Mouse (Mus musculus): ENCODE results near the gene Cartpt. TPM values are rescaled to one million over a fixed set of nuclear protein-coding genes. Genes with fewer than 3 reads are reported as not detected.

Cartpt gene
- total and polyA plus RNA-seq, 3 experiments, result not detected

GRCm38 (mm10) chr13:99937741-99938140, 36.9 kb upstream of the Cartpt start:
- Histone ChIP-seq H3K9ac (ENCODE audit: insufficient read depth, low read depth) (no peak overlapping the region), H3K36me3 (replicated peaks in 1 of 2; ENCODE audit: control insufficient read depth in 1 of 2, insufficient read depth in 1 of 2, low read length in 1 of 2) (no peaks in the 10 kb centered on the region), H3K27me3 (replicated peaks) (no peaks in the 10 kb centered on the region), H3K4me3 (replicated peaks in 1 of 3; ENCODE audit: low read depth in 2 of 3, low read length in 2 of 3, poor library complexity in 1 of 3) (no peak overlapping the region), H3K4me1 (ENCODE audit: control insufficient read depth in 1 of 2, insufficient read depth in 2 of 2) (peaks cover 5 to 38% of the 10 kb centered on the region in 2 experiments; a peak in 3 of 4 replicates), H3K9me3 (replicated peaks; ENCODE audit: low read length) (no peaks in the 10 kb centered on the region), H3K4me2 (ENCODE audit: insufficient read depth, low read depth, poor library complexity, severe bottlenecking) (no peak overlapping the region), H3K79me2 (replicated peaks; ENCODE audit: control insufficient read depth, extremely low read depth, insufficient read depth, poor library complexity, severe bottlenecking) (no peaks in the 10 kb centered on the region), H3K27ac (ENCODE audit: insufficient read depth, low read depth) (no peak overlapping the region)
- TF ChIP-seq HCFC1 (IDR thresholded peaks at IDR 0.05; ENCODE audit: low read depth, low read length), result no peak
- TF ChIP-seq CTCF (conservative IDR thresholded peaks at IDR 0.05 in 1 of 2, IDR thresholded peaks at IDR 0.05 in 1 of 2; ENCODE audit: low read depth in 2 of 2, low read length in 2 of 2), result no peak
- TF ChIP-seq ZMIZ1 (IDR thresholded peaks at IDR 0.05; ENCODE audit: low read depth, low read length), result no peak
- TF ChIP-seq IRF4 (IDR thresholded peaks at IDR 0.05; ENCODE audit: low read depth, low read length), result no peak
- TF ChIP-seq PAX5 (IDR thresholded peaks at IDR 0.05; ENCODE audit: low read length), result no peak
- TF ChIP-seq RCOR1 (conservative IDR thresholded peaks at IDR 0.05; ENCODE audit: low read depth, low read length), result no peak
- no peak for TF ChIP-seq GABPA (IDR thresholded peaks at IDR 0.05; ENCODE audit: insufficient replicate concordance, low read depth, low read length)
- no peak for TF ChIP-seq ELF1 (IDR thresholded peaks at IDR 0.05; ENCODE audit: low read depth, low read length)
- no peak for TF ChIP-seq ZNF384 (IDR thresholded peaks at IDR 0.05; ENCODE audit: low read depth, low read length)
- TF ChIP-seq ZKSCAN1 (IDR thresholded peaks at IDR 0.05; ENCODE audit: borderline replicate concordance, low read depth, low read length), result no peak
- no peak for TF ChIP-seq UBTF (IDR thresholded peaks at IDR 0.05; ENCODE audit: low read depth, low read length)
- TF ChIP-seq JUND (conservative IDR thresholded peaks at IDR 0.05; ENCODE audit: low read depth, low read length), result no peak
- TF ChIP-seq EP300 (IDR thresholded peaks at IDR 0.05; ENCODE audit: low read length), result no peak
- no peak for TF ChIP-seq MXI1 (IDR thresholded peaks at IDR 0.05; ENCODE audit: low read depth, low read length)
- TF ChIP-seq E2F4 (IDR thresholded peaks at IDR 0.05; ENCODE audit: insufficient replicate concordance, low read depth, low read length), result no peak
- no peak for TF ChIP-seq MAFK (IDR thresholded peaks at IDR 0.05; ENCODE audit: insufficient replicate concordance, low read length)
- TF ChIP-seq MEF2A (IDR thresholded peaks at IDR 0.05; ENCODE audit: borderline replicate concordance, low read depth, low read length), result no peak
- no peak for TF ChIP-seq CHD1 (IDR thresholded peaks at IDR 0.05; ENCODE audit: low read depth, low read length)
- in situ Hi-C loops (cut with MboI; ENCODE audit: low pct_ligation_motif_present, low pct_unique_long_range_greater_than_20kb, low sequenced_read_pairs), result no loop called here
- dilution Hi-C loops (cut with MboI; ENCODE audit: extremely low pct_ligation_motif_present, extremely low pct_unique_long_range_greater_than_20kb, low sequenced_read_pairs), result no loop called here
- no peak for DNase-seq (ENCODE audit: extremely low read depth)

GRCm38 (mm10) chr13:99932406-99932805, 31.5 kb upstream of the Cartpt start:
- in situ Hi-C loops (cut with MboI; ENCODE audit: low pct_ligation_motif_present, low pct_unique_long_range_greater_than_20kb, low sequenced_read_pairs) (no loop called here), dilution Hi-C loops (cut with MboI; ENCODE audit: extremely low pct_ligation_motif_present, extremely low pct_unique_long_range_greater_than_20kb, low sequenced_read_pairs) (no loop called here)
- DNase-seq (ENCODE audit: extremely low read depth), result no peak
- no peak overlapping the region for H3K4me3 ChIP-seq (replicated peaks in 1 of 3; ENCODE audit: low read depth in 2 of 3, low read length in 2 of 3, poor library complexity in 1 of 3)
- H3K27ac ChIP-seq (ENCODE audit: insufficient read depth, low read depth), result no peak overlapping the region
- TF ChIP-seq MAZ (IDR thresholded peaks at IDR 0.05; ENCODE audit: low read depth, low read length), result no peak
- no peak for TF ChIP-seq ELF1 (IDR thresholded peaks at IDR 0.05; ENCODE audit: low read depth, low read length)
- TF ChIP-seq MAFK (IDR thresholded peaks at IDR 0.05; ENCODE audit: insufficient replicate concordance, low read length), result no peak
- no peak for TF ChIP-seq CHD1 (IDR thresholded peaks at IDR 0.05; ENCODE audit: low read depth, low read length)
- no peak for TF ChIP-seq EP300 (IDR thresholded peaks at IDR 0.05; ENCODE audit: low read length)
- no peak for TF ChIP-seq BHLHE40 (IDR thresholded peaks at IDR 0.05; ENCODE audit: low read depth, low read length)
- TF ChIP-seq USF1 (IDR thresholded peaks at IDR 0.05; ENCODE audit: low read depth, low read length), result no peak
- TF ChIP-seq MXI1 (IDR thresholded peaks at IDR 0.05; ENCODE audit: low read depth, low read length), result no peak
- TF ChIP-seq HCFC1 (IDR thresholded peaks at IDR 0.05; ENCODE audit: low read depth, low read length), result no peak
- TF ChIP-seq RCOR1 (conservative IDR thresholded peaks at IDR 0.05; ENCODE audit: low read depth, low read length), result no peak
- TF ChIP-seq MYC (IDR thresholded peaks at IDR 0.05; ENCODE audit: low read depth, low read length), result no peak
- peaks cover 5% of the 10 kb centered on the region for H3K9me3 ChIP-seq (replicated peaks; ENCODE audit: low read length)
- H3K4me1 ChIP-seq (ENCODE audit: control insufficient read depth in 1 of 2, insufficient read depth in 2 of 2), result peaks cover 3 to 12% of the 10 kb centered on the region in 2 experiments; a peak in 2 of 4 replicates
- H3K4me2 ChIP-seq (ENCODE audit: insufficient read depth, low read depth, poor library complexity, severe bottlenecking), result no peak overlapping the region
- no peaks in the 10 kb centered on the region for H3K79me2 ChIP-seq (replicated peaks; ENCODE audit: control insufficient read depth, extremely low read depth, insufficient read depth, poor library complexity, severe bottlenecking)
- no peaks in the 10 kb centered on the region for H3K27me3 ChIP-seq (replicated peaks)
- H3K36me3 ChIP-seq (replicated peaks in 1 of 2; ENCODE audit: control insufficient read depth in 1 of 2, insufficient read depth in 1 of 2, low read length in 1 of 2), result no peaks in the 10 kb centered on the region
- H3K9ac ChIP-seq (ENCODE audit: insufficient read depth, low read depth), result no peak overlapping the region
